Mouse (Mus musculus) G1E (cell line): ENCODE results near the gene Atoh8.

ENCODE experiments used
- CTCF ChIP-seq: IDR thresholded peaks from 2 replicates; pipeline ENCODE4 v1.5.1; 2012; ENCODE audit warnings: low read depth, low read length, inconsistent platforms, mixed read lengths
- GATA1 ChIP-seq: IDR thresholded peaks from 2 replicates; pipeline ENCODE4 v1.6.1; 2012; ENCODE audit warnings: borderline replicate concordance, low read length, inconsistent platforms, mixed read lengths
- GATA2 ChIP-seq: IDR thresholded peaks from 2 replicates; pipeline ENCODE4 v1.6.1; 2012; ENCODE audit warnings: low read depth, low read length, inconsistent platforms, borderline replicate concordance
- POLR2AphosphoS5 ChIP-seq: IDR thresholded peaks from 2 replicates; pipeline ENCODE4 v1.6.1; 2012; ENCODE audit warnings: low read depth, low read length, inconsistent platforms; ENCODE audit not compliant: insufficient replicate concordance
- TAL1 ChIP-seq: conservative IDR thresholded peaks from 2 replicates; pipeline ENCODE4 v1.6.1; 2012; ENCODE audit warnings: low read depth, low read length, inconsistent platforms, mixed read lengths

GRCm38 (mm10) chr6:72222876-72223275, 12.5 kb downstream of the Atoh8 start:
- TF ChIP-seq CTCF (no peak), GATA1 (no peak), TAL1 (no peak), POLR2AphosphoS5 (no peak), GATA2 (no peak)
